Mouse (Mus musculus) heart, embryonic 16.5 days (tissue): ENCODE data around the gene Fbxl13. TPM values are rescaled to one million over a fixed set of nuclear protein-coding genes. Genes with fewer than 3 reads are reported as not detected.

Experiments used
- ATAC-seq: fragments of 200-750 bp; cut with Nextera tagmentation; replicated peaks from 2 replicates; pipeline ENCODE4 v1.8.0; 2017; ENCODE audit warnings: moderate number of reproducible peaks; ENCODE audit not compliant: insufficient read depth, low FRiP score; ENCODE audit errors: extremely low read depth
- H3K27ac ChIP-seq: fragments of 300-500 bp; sonication (generic); 2 replicates; pipeline ENCODE4 v1.5.1; 2014; ENCODE audit warnings: mild to moderate bottlenecking, low read length, control low read depth, moderate library complexity
- H3K27me3 ChIP-seq: fragments of 300-500 bp; sonication (generic); 2 replicates; pipeline ENCODE4 v1.6.1; 2014; ENCODE audit warnings: low read length, mixed read lengths; ENCODE audit not compliant: control insufficient read depth, insufficient read depth
- H3K36me3 ChIP-seq: fragments of 300-500 bp; sonication (generic); 2 replicates; pipeline ENCODE4 v1.6.1; 2014; ENCODE audit not compliant: control insufficient read depth, insufficient read depth
- H3K4me1 ChIP-seq: fragments of 300-500 bp; sonication (generic); 2 replicates; pipeline ENCODE4 v1.6.1; 2014; ENCODE audit warnings: low read length, mixed read lengths; ENCODE audit not compliant: control insufficient read depth, insufficient read depth
- H3K4me2 ChIP-seq: fragments of 300-500 bp; sonication (generic); 2 replicates; pipeline ENCODE4 v1.6.1; 2014; ENCODE audit warnings: low read depth, mild to moderate bottlenecking, control low read depth, low read length
- H3K4me3 ChIP-seq: fragments of 300-500 bp; sonication (generic); 2 replicates; pipeline ENCODE4 v1.5.1; 2014; ENCODE audit warnings: mild to moderate bottlenecking, control low read depth, low read length
- H3K9ac ChIP-seq: fragments of 300-500 bp; sonication (generic); 2 replicates; pipeline ENCODE4 v1.6.1; 2014; ENCODE audit warnings: low read length, control low read depth
- H3K9me3 ChIP-seq: fragments of 300-500 bp; sonication (generic); replicated peaks from 2 replicates; pipeline ENCODE4 v1.6.1; 2016; ENCODE audit warnings: low read length; ENCODE audit not compliant: control insufficient read depth
- WGBS: fragments of 180-500 bp; shearing (Covaris S2); extraction: QIAGEN DNeasy Blood & Tissue Kit; methylation state at CpG from one replicate; pipeline ENCODE4 v1.1.7; 2014; 5-methylcytosine and 5-hydroxymethylcytosine counted together
- polyA plus RNA-seq: library from polyadenylated mRNA; unstranded; fragments of >200 nt; fragmentation: Nextera tagmentation; extraction: Ambion mirVana; gene quantifications from 2 replicates; pipeline ENCODE4 v1.2.1, GENCODE M21; 2015

The Fbxl13 gene
- polyA plus RNA-seq = 0.27 and 0.30 TPM in 2 replicates

- WGBS = under 1% methylated on average over 38 of the region's 40 CpGs
- H3K4me1 ChIP-seq = peaks cover 15% of the 10 kb centered on the region
- ATAC-seq = peak; percentile 95
Measured at GRCm38 (mm10) chr5:21645439-21646132, at the start of gene Fbxl13, which contains the start of gene Armc10. Gene Fbxl13, minus strand, starts transcription at chr5:21645634. Gene Armc10, plus strand, starts transcription at chr5:21645813.

GRCm38 (mm10) chr5:21694854-21695490 lies 49.5 kb upstream of the Fbxl13 start:
- no peak for ATAC-seq
- Histone ChIP-seq H3K36me3 (peaks cover 3% of the 10 kb centered on the region; the same call in 1 of the 2 replicates), H3K4me2 (no peak overlapping the region), H3K9me3 (no peaks in the 10 kb centered on the region), H3K27me3 (no peaks in the 10 kb centered on the region), H3K4me1 (peaks cover 8% of the 10 kb centered on the region), H3K9ac (no peak overlapping the region), H3K27ac (no peak overlapping the region), H3K4me3 (no peak overlapping the region)
- WGBS = 75% methylated on average over 3 of the region's 3 CpGs

More at GRCm38 (mm10) chr5:21645439-21646132, at the start of gene Fbxl13, which contains the start of gene Armc10:
- H3K27ac ChIP-seq = peak within 1 kb of the TSS; percentile 79
- peak within 1 kb of the TSS; percentile 91 for H3K4me3 ChIP-seq
- H3K9me3 ChIP-seq = no peaks in the 10 kb centered on the region
- peak within 1 kb of the TSS; percentile 80 for H3K4me2 ChIP-seq
- H3K27me3 ChIP-seq = 0 out of 2 replicates have a peak, but pooled peaks cover 2% of the 10 kb centered on the region
- peak within 1 kb of the TSS; percentile 94 for H3K9ac ChIP-seq
- H3K36me3 ChIP-seq = peaks cover 22% of the 10 kb centered on the region

GRCm38 (mm10) chr5:21693372-21693870 lies 48.0 kb upstream of the Fbxl13 start:
- Histone ChIP-seq H3K27ac (no peak overlapping the region), H3K4me1 (peaks cover 8% of the 10 kb centered on the region), H3K9me3 (no peaks in the 10 kb centered on the region), H3K4me2 (no peak overlapping the region), H3K9ac (no peak overlapping the region), H3K36me3 (peaks cover 3% of the 10 kb centered on the region; the same call in 1 of the 2 replicates), H3K4me3 (no peak overlapping the region), H3K27me3 (no peaks in the 10 kb centered on the region)
- ATAC-seq = no peak
- WGBS = 61% methylated on average over 3 of the region's 3 CpGs

- Histone ChIP-seq H3K4me3 (no peak overlapping the region), H3K9me3 (no peaks in the 10 kb centered on the region), H3K4me1 (peaks cover 9% of the 10 kb centered on the region), H3K9ac (no peak overlapping the region), H3K27me3 (no peaks in the 10 kb centered on the region), H3K4me2 (no peak overlapping the region), H3K27ac (no peak overlapping the region), H3K36me3 (peaks cover 3% of the 10 kb centered on the region; the same call in 1 of the 2 replicates)
- ATAC-seq = no peak
- 94% methylated on average over 5 of the region's 5 CpGs for WGBS
Measured at GRCm38 (mm10) chr5:21692230-21692629, 46.8 kb upstream of the Fbxl13 start.

- ATAC-seq = no peak
- WGBS = 29% methylated on average over 4 of the region's 4 CpGs
Measured at GRCm38 (mm10) chr5:21687042-21687441, 41.6 kb upstream of the Fbxl13 start.

GRCm38 (mm10) chr5:21685001-21685400 lies 39.6 kb upstream of the Fbxl13 start:
- H3K4me1 ChIP-seq = peaks cover 18% of the 10 kb centered on the region
- no peaks in the 10 kb centered on the region for H3K9me3 ChIP-seq
- no peak overlapping the region for H3K4me2 ChIP-seq
- H3K4me3 ChIP-seq = no peak overlapping the region
- no peaks in the 10 kb centered on the region for H3K36me3 ChIP-seq
- 70% methylated on average over 10 of the region's 10 CpGs for WGBS
- no peaks in the 10 kb centered on the region for H3K27me3 ChIP-seq
- no peak overlapping the region for H3K27ac ChIP-seq
- H3K9ac ChIP-seq = no peak overlapping the region
- no peak for ATAC-seq

More at GRCm38 (mm10) chr5:21687042-21687441, 41.6 kb upstream of the Fbxl13 start:
- peaks cover 1% of the 10 kb centered on the region; the same call in 1 of the 2 replicates for H3K36me3 ChIP-seq
- no peaks in the 10 kb centered on the region for H3K27me3 ChIP-seq
- no peak overlapping the region for H3K9ac ChIP-seq
- H3K4me2 ChIP-seq = no peak overlapping the region
- peaks cover 5% of the 10 kb centered on the region for H3K4me1 ChIP-seq
- no peak overlapping the region for H3K27ac ChIP-seq
- no peak overlapping the region for H3K4me3 ChIP-seq
- H3K9me3 ChIP-seq = no peaks in the 10 kb centered on the region

GRCm38 (mm10) chr5:21683811-21684210 lies 38.4 kb upstream of the Fbxl13 start:
- WGBS = 90% methylated on average over 9 of the region's 9 CpGs
- no peaks in the 10 kb centered on the region for H3K27me3 ChIP-seq
- H3K4me2 ChIP-seq = no peak overlapping the region
- no peaks in the 10 kb centered on the region for H3K36me3 ChIP-seq
- no peak overlapping the region for H3K27ac ChIP-seq
- peaks cover 18% of the 10 kb centered on the region for H3K4me1 ChIP-seq
- no peak overlapping the region for H3K9ac ChIP-seq
- H3K4me3 ChIP-seq = no peak overlapping the region
- no peak for ATAC-seq
- H3K9me3 ChIP-seq = no peaks in the 10 kb centered on the region

- ATAC-seq = 0 out of 2 replicates have a peak, but pooled peaks have one; percentile 32
- no peaks in the 10 kb centered on the region for H3K36me3 ChIP-seq
- no peaks in the 10 kb centered on the region; the same call in 1 of the 2 replicates for H3K9me3 ChIP-seq
- no peaks in the 10 kb centered on the region for H3K27me3 ChIP-seq
- H3K27ac ChIP-seq = peak overlapping the region; percentile 67
- no peak overlapping the region for H3K4me3 ChIP-seq
- peak overlapping the region; percentile 14; the same call in 1 of the 2 replicates for H3K9ac ChIP-seq
- H3K4me2 ChIP-seq = peak overlapping the region; percentile 44; the same call in 1 of the 2 replicates
- peaks cover 13% of the 10 kb centered on the region for H3K4me1 ChIP-seq
- WGBS = 49% methylated on average over 5 of the region's 5 CpGs
Measured at GRCm38 (mm10) chr5:21680940-21681339, 35.5 kb upstream of the Fbxl13 start.
